Mouse (Mus musculus): ENCODE measurements at regions not wholly inside any gene's neighbourhood (a gene's known extent, or its start where the extent isn't known, plus 50 kb on each side); places are given as distances from the start of the nearest gene placed in this dataset.

GRCm38 (mm10) chr13:28442250-28442649 lies 184.9 kb downstream of the Gm11361 start:
- TF ChIP-seq POLR2A (IDR thresholded peaks at IDR 0.05; ENCODE audit: extremely low read depth, insufficient read depth, low read length) (no peak), CTCF (IDR thresholded peaks at IDR 0.05; ENCODE audit: extremely low read depth, insufficient read depth, low read length) (no peak)

All from cortical plate, adult 2 months (tissue).